Mouse (Mus musculus): Measurements from ENCODE around the gene Fam213b. TPM values are rescaled to one million over a fixed set of nuclear protein-coding genes. Genes with fewer than 3 reads are reported as not detected.

The Fam213b gene
- total and polyA plus RNA-seq, 3 experiments = 41.1 to 87.9 (median 56.2) TPM

Other genes with a start within 250 kb of the Fam213b start
- not detected for gene Actrt2, start 231.3 kb downstream of the Fam213b start, total RNA-seq (2021)
- gene Actrt2, start 231.3 kb downstream of the Fam213b start, polyA plus RNA-seq (2012; rRNA removed) = not detected in 2 replicates
- gene Ttc34, start 61.7 kb downstream of the Fam213b start, total RNA-seq (2021) = under 1 TPM in 1 of 2 experiments, not detected in 1; 0.21 TPM
- 0.29 and 0.48 TPM in 2 replicates for gene Ttc34, start 61.7 kb downstream of the Fam213b start, polyA plus RNA-seq (2012; rRNA removed)
- 1 to 10 TPM in 1 of 2 experiments, under 1 TPM in 1; 0.66 to 4.9 TPM for gene Mmel1, start 29.6 kb downstream of the Fam213b start, total RNA-seq (2021)
- 2.4 and 6.3 TPM in 2 replicates for gene Mmel1, start 29.6 kb downstream of the Fam213b start, polyA plus RNA-seq (2012; rRNA removed)
- gene Tnfrsf14, start 29.4 kb upstream of the Fam213b start, total RNA-seq (2021) = 1 to 10 TPM; 6.1 to 8.4 TPM
- 14.9 and 27.2 TPM in 2 replicates for gene Tnfrsf14, start 29.4 kb upstream of the Fam213b start, polyA plus RNA-seq (2012; rRNA removed)
- gene Hes5, start 61.8 kb upstream of the Fam213b start, total RNA-seq (2021) = not detected
- gene Hes5, start 61.8 kb upstream of the Fam213b start, polyA plus RNA-seq (2012; rRNA removed) = 0.27 TPM in 1 of 2 replicates, not detected in the other
- gene Pank4, start 65.0 kb upstream of the Fam213b start, total RNA-seq (2021) = 10 to 100 TPM; 24.5 to 28.0 TPM
- 34.8 and 35.3 TPM in 2 replicates for gene Pank4, start 65.0 kb upstream of the Fam213b start, polyA plus RNA-seq (2012; rRNA removed)
- under 1 TPM; 0.40 to 0.83 TPM for gene Plch2, start 157.6 kb upstream of the Fam213b start, total RNA-seq (2021)
- 4.4 and 4.8 TPM in 2 replicates for gene Plch2, start 157.6 kb upstream of the Fam213b start, polyA plus RNA-seq (2012; rRNA removed)
- gene Pex10, start 167.9 kb upstream of the Fam213b start, total RNA-seq (2021) = 10 to 100 TPM; 17.9 to 23.9 TPM
- gene Pex10, start 167.9 kb upstream of the Fam213b start, polyA plus RNA-seq (2012; rRNA removed) = 37.4 and 46.2 TPM in 2 replicates
- 100 to 1,000 TPM; 114 to 115 TPM for gene Rer1, start 187.2 kb upstream of the Fam213b start, total RNA-seq (2021)
- gene Rer1, start 187.2 kb upstream of the Fam213b start, polyA plus RNA-seq (2012; rRNA removed) = 49.1 and 58.4 TPM in 2 replicates
- 1 to 10 TPM; 5.5 to 5.9 TPM for gene Morn1, start 187.4 kb upstream of the Fam213b start, total RNA-seq (2021)
- gene Morn1, start 187.4 kb upstream of the Fam213b start, polyA plus RNA-seq (2012; rRNA removed) = 14.2 and 18.8 TPM in 2 replicates